Mouse (Mus musculus): ENCODE results near the gene Gstm7. TPM values are rescaled to one million over a fixed set of nuclear protein-coding genes. Genes with fewer than 3 reads are reported as not detected.
"Not testable (repeated sequence)": the region's sequence is repeated elsewhere in the genome, so short reads cannot be mapped to it uniquely, and the experiment has no call there.

Gstm7 gene
- polyA plus RNA-seq, 1 experiment from 2014 or later: 13.0 TPM

- ATAC-seq: peak; percentile 84
- H3K9me3 ChIP-seq (ENCODE audit: control insufficient read depth): no peaks in the 10 kb centered on the region
- H3K4me2 ChIP-seq (replicated peaks; ENCODE audit: low read depth): peak within 1 kb of the TSS; percentile 52
- H3K9ac ChIP-seq (ENCODE audit: low read depth, low read length): no peak within 1 kb of the TSS
- no peaks in the 10 kb centered on the region for H3K4me1 ChIP-seq (replicated peaks; ENCODE audit: control insufficient read depth, insufficient read depth, low read length)
- 26% methylated on average over 13 of the region's 13 CpGs for WGBS
- no peaks in the 10 kb centered on the region for H3K36me3 ChIP-seq (ENCODE audit: control insufficient read depth, insufficient read depth)
- TF ChIP-seq CTCF (IDR thresholded peaks at IDR 0.05; ENCODE audit: low read depth): no peak
- H3K27ac ChIP-seq (ENCODE audit: low read depth, low read length): no peak within 1 kb of the TSS
- H3K27me3 ChIP-seq (replicated peaks; ENCODE audit: control insufficient read depth, insufficient read depth, low read length): no peaks in the 10 kb centered on the region
- H3K4me3 ChIP-seq (ENCODE audit: low read depth, low read length): peak within 1 kb of the TSS; percentile 5; the same call in 1 of the 2 replicates
Measured at GRCm38 (mm10) chr3:107968724-107969395, 37.2 kb upstream of the Gstm7 start, which contains the start of gene Gstm3. Gene Gstm3 (minus strand): TSS chr3:107969283.

GRCm38 (mm10) chr3:107966631-107967030 is 35.0 kb upstream of the Gstm7 start:
- H3K9ac ChIP-seq (ENCODE audit: low read depth, low read length): no peak overlapping the region
- no peaks in the 10 kb centered on the region for H3K4me1 ChIP-seq (replicated peaks; ENCODE audit: control insufficient read depth, insufficient read depth, low read length)
- WGBS: 91% methylated on average over 5 of the region's 5 CpGs
- no peak for ATAC-seq
- H3K4me2 ChIP-seq (replicated peaks; ENCODE audit: low read depth): no peak overlapping the region
- H3K4me3 ChIP-seq (ENCODE audit: low read depth, low read length): no peak overlapping the region
- no peaks in the 10 kb centered on the region for H3K9me3 ChIP-seq (ENCODE audit: control insufficient read depth)
- no peak for TF ChIP-seq CTCF (IDR thresholded peaks at IDR 0.05; ENCODE audit: low read depth)
- H3K36me3 ChIP-seq (ENCODE audit: control insufficient read depth, insufficient read depth): no peaks in the 10 kb centered on the region
- no peak overlapping the region for H3K27ac ChIP-seq (ENCODE audit: low read depth, low read length)
- H3K27me3 ChIP-seq (replicated peaks; ENCODE audit: control insufficient read depth, insufficient read depth, low read length): no peaks in the 10 kb centered on the region

GRCm38 (mm10) chr3:107965592-107965991 is 34.0 kb upstream of the Gstm7 start:
- Histone ChIP-seq H3K36me3 (ENCODE audit: control insufficient read depth, insufficient read depth) (no peaks in the 10 kb centered on the region), H3K9me3 (ENCODE audit: control insufficient read depth) (no peaks in the 10 kb centered on the region), H3K27me3 (replicated peaks; ENCODE audit: control insufficient read depth, insufficient read depth, low read length) (no peaks in the 10 kb centered on the region), H3K4me2 (replicated peaks; ENCODE audit: low read depth) (no peak overlapping the region), H3K4me1 (replicated peaks; ENCODE audit: control insufficient read depth, insufficient read depth, low read length) (no peaks in the 10 kb centered on the region), H3K27ac (ENCODE audit: low read depth, low read length) (no peak overlapping the region), H3K9ac (ENCODE audit: low read depth, low read length) (no peak overlapping the region), H3K4me3 (ENCODE audit: low read depth, low read length) (no peak overlapping the region)
- TF ChIP-seq CTCF (IDR thresholded peaks at IDR 0.05; ENCODE audit: low read depth): no peak
- ATAC-seq: no peak
- 35% methylated on average over 1 of the region's 1 CpGs for WGBS

- no peak for TF ChIP-seq CTCF (IDR thresholded peaks at IDR 0.05; ENCODE audit: low read depth)
- no peaks in the 10 kb centered on the region for H3K4me1 ChIP-seq (replicated peaks; ENCODE audit: control insufficient read depth, insufficient read depth, low read length)
- no peak overlapping the region for H3K4me3 ChIP-seq (ENCODE audit: low read depth, low read length)
- no peak overlapping the region for H3K9ac ChIP-seq (ENCODE audit: low read depth, low read length)
- no peaks in the 10 kb centered on the region for H3K9me3 ChIP-seq (ENCODE audit: control insufficient read depth)
- H3K27ac ChIP-seq (ENCODE audit: low read depth, low read length): peak overlapping the region; percentile 50; the same call in 1 of the 2 replicates
- H3K36me3 ChIP-seq (ENCODE audit: control insufficient read depth, insufficient read depth): no peaks in the 10 kb centered on the region
- peak; percentile 17 for ATAC-seq
- no peaks in the 10 kb centered on the region for H3K27me3 ChIP-seq (replicated peaks; ENCODE audit: control insufficient read depth, insufficient read depth, low read length)
- WGBS: 35% methylated on average over 5 of the region's 5 CpGs
- H3K4me2 ChIP-seq (replicated peaks; ENCODE audit: low read depth): peak overlapping the region; percentile 28
Measured at GRCm38 (mm10) chr3:107964656-107965308, 33.2 kb upstream of the Gstm7 start.

- Histone ChIP-seq H3K4me1 (replicated peaks; ENCODE audit: control insufficient read depth, insufficient read depth, low read length) (no peaks in the 10 kb centered on the region), H3K9me3 (ENCODE audit: control insufficient read depth) (no peaks in the 10 kb centered on the region), H3K36me3 (ENCODE audit: control insufficient read depth, insufficient read depth) (no peaks in the 10 kb centered on the region), H3K4me2 (replicated peaks; ENCODE audit: low read depth) (no peak overlapping the region), H3K27me3 (replicated peaks; ENCODE audit: control insufficient read depth, insufficient read depth, low read length) (no peaks in the 10 kb centered on the region), H3K4me3 (ENCODE audit: low read depth, low read length) (no peak overlapping the region), H3K9ac (ENCODE audit: low read depth, low read length) (no peak overlapping the region), H3K27ac (ENCODE audit: low read depth, low read length) (peak overlapping the region; percentile 50; the same call in 1 of the 2 replicates)
- TF ChIP-seq CTCF (IDR thresholded peaks at IDR 0.05; ENCODE audit: low read depth): no peak
- 68% methylated on average over 4 of the region's 4 CpGs for WGBS
- no peak for ATAC-seq
Measured at GRCm38 (mm10) chr3:107964026-107964425, 32.4 kb upstream of the Gstm7 start.

- H3K27me3 ChIP-seq (replicated peaks; ENCODE audit: control insufficient read depth, insufficient read depth, low read length); H3K9me3 ChIP-seq (ENCODE audit: control insufficient read depth); H3K4me1 ChIP-seq (replicated peaks; ENCODE audit: control insufficient read depth, insufficient read depth, low read length); H3K9ac ChIP-seq (ENCODE audit: low read depth, low read length); H3K36me3 ChIP-seq (ENCODE audit: control insufficient read depth, insufficient read depth); H3K4me2 ChIP-seq (replicated peaks; ENCODE audit: low read depth); ATAC-seq; H3K27ac ChIP-seq (ENCODE audit: low read depth, low read length); H3K4me3 ChIP-seq (ENCODE audit: low read depth, low read length): not testable (repeated sequence)
- 84% methylated on average over 9 of the region's 9 CpGs for WGBS
Measured at GRCm38 (mm10) chr3:107955260-107955659, 23.6 kb upstream of the Gstm7 start.
